Mouse (Mus musculus) spleen, postnatal 10 days (tissue): ENCODE measurements at regions not wholly inside any gene's neighbourhood (a gene's known extent, or its start where the extent isn't known, plus 50 kb on each side); places are given as distances from the start of the nearest gene placed in this dataset.

Experiments
- DNase-seq, 2 experiments: peaks; one replicate each; pipeline ENCODE4 v3.0.0; 2021 to 2022; ENCODE audit warnings: low spot score in 2 of 2

DNA sequence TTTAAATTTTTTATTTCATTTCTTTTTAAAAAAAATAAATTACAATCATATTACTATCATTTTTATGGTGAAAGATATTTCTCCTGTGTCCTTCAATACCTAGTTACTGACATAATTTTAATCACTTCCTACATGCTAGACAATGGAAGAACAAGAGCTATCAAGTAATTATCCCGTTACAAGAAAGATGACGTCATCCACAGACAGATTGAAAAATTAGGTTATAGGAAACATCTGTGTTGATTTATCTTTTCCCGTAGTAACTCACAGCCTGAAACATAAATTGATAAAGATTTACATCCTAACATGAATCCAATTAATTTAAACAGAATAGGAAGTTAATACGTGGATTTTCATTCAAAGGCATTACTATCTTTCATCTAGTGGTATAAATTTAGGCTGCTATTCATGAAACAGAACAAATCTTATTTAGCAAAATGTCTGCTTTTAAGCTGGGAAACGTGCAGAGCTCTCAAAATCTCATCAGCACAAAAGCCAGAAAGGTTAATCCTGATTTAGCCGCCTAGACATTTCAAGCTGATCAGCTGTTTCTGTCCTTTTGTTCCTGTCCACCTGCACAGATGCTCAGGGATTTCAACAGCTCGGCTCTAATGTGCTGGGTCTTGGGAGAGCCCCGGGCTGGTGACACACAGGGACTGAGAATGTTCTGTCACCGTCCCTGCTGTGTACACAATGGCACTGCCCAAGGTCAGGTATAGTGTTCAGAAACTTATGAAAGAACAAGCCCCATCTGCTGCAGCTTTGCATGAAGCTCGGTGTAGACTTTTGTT is 189.0 kb upstream of the Cd180 start:
- no peak for DNase-seq

DNA sequence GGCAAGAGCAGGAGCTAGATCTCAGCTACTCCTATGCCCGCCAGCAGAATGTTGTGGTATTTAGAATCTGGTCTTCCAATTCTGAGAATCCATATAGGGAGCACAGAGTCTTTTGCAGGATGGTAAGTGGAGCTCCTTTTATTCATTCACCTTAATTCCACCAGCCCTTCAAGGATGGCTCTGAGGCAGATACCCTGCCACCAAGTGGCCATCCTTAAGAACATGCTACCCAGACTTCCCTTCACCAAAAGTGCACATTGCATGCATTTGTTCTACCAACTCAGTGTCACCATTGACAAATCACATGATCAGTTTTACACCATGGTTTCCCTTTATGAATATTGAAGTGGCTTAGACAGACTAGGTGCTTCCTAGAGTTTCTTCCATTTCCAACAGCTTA is 186.1 kb upstream of the Cd180 start:
- no peak for DNase-seq

DNA sequence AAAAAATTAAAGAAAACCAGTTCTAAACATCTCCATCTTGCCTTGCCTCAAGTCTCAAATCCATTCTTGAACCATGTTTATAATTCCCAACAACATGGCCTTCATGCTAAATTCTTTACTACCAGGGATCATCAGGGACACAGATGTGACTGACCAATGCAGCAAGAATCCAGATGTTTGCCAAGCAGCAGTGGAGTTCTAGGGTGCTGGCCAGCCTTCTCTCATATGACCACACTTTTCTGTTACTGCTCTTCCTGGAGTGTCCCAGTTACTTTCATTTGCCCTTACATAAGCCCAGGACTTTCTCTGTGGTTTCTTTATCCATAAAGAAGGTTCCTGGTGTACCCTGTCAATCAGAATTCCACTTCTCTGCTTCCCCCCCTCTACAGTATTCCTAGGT is 185.4 kb upstream of the Cd180 start:
- DNase-seq = no peak

DNA sequence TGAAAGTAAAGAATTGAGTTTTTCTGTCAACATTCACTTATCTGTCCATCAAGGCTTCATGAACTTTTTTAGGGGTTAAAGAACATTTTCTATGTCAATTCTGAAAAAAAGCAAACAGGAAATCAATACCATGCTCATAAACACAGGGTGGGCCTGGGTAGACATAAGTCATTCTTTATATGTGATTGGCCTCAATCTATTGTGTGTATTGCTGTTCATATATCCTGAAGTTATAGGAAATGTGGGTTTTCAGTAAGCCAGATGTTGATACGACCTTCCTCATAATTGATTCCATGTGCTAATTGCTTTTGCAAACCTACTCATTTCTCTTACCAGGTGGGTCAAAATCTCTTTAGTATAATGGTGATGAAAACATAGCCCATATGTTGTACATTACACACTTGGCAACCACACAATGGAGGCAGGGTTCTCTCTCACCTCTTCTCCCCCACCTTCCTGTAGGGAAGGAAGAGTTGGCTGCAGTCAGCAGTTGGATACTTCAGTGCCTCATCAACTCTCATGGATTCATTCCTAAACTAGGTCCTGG is 182.6 kb upstream of the Cd180 start:
- no peak for DNase-seq

DNA sequence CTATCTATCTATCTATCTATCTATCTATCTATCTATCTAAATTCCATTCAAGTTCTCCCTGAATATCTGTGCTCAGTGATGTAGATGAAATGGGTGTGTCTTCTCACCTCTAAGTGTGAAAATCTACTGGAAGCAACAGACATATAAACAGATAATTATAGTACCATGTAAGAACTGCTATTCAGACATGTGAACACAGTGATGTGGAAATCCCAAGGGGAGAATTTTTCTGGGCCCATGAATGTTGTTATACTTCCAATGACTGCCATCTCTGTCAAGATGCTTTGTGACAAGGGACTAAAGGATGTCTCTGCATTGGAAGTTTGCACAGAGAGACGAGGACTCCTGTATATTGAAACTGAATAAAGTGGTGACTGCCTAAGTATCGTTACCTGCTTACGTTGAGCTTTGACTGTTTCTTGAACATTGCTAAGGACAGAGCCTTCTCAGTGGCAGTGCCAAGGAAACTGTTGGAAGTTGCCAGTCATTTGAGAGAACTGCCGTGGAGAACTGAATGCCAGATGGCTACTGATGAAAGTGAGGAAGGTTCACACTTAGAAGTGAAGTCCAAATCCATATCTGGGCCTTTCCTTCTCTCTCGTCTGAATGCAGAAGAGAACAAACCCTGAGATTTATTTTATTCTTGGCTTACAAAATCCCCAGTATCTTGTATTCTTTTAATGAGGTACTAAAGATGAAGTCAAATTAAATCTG is 175.0 kb upstream of the Cd180 start:
- no peak for DNase-seq

DNA sequence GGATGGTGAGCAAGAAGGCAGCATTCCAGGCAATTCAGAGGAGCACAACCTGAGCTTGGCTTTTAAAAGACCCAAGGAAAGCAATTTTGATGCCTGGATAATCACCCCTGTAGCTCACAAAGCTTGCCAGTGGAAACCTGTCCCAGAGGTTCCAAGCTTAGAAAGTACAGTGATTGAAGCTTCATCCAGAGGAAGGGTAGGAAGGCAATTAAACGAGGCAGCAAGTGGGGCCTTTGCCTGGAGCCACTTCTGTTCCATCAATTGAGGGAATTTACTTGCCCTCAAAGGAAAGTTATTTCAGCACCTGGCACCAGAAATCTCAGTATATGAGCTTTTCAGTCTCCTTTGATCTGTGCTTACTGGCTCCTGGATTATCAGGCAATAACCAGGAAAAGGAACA is 171.9 kb upstream of the Cd180 start:
- DNase-seq = no peak

DNA sequence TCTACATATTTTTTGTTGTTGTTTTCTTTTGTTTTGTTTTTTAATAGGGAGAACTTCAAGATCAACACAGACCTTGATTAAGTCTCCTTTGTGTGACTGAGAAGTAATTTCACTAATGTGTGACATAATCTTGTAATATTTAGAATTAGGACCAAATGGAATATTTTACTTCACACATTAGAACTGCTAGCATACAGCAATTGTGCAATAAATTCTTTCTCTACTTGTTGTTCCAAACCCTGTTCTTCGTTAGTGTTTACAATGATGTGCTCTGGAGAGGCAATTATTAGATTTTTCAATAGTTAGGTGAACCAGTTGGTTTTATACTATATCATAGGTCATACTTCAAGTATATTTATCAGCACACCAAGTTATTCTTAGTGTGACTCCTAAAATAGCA is 171.3 kb upstream of the Cd180 start:
- DNase-seq = no peak

DNA sequence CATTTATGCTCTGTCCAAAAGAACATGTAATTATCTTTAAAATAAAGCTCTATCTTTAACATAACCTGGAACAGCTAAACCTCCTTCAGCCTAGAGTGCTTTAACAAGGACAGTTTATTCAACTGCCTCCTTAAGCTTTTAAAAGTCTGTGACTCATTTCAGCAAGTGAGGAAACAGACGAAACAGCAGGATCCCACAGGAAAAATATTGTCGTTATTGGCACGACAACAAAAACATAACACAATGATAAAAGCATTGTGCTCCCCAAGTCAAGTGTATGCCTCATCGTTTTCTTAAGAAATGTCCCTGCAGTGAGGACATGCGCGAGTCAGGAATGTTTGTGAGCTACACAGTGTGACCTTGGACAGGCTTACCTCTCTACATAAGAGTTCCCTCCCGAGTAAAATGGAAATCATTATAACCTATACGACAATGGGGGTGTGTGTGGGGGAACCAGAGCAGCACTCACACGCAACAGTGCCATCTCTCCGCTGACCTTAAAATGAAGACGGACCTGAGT is 166.7 kb upstream of the Cd180 start:
- DNase-seq = no peak

DNA sequence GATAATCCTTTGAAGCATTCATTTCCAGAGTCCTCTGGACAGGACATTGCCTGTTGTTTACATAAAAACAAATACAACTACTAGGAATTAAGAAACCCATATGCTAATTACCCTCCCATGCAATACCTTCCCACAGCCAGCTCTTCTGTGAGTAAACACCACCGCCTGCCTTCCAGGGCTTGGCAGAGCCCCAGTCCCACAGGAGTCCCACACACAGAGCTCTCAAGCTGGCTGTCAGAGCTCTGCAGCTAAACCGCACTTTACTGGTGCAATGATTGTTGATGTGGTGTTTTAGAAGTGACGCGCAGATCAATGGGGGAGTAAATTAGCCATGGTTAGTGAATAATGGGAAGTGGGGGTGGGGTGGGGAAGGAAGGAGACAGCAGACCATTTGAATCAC is 159.6 kb upstream of the Cd180 start:
- DNase-seq = no peak

DNA sequence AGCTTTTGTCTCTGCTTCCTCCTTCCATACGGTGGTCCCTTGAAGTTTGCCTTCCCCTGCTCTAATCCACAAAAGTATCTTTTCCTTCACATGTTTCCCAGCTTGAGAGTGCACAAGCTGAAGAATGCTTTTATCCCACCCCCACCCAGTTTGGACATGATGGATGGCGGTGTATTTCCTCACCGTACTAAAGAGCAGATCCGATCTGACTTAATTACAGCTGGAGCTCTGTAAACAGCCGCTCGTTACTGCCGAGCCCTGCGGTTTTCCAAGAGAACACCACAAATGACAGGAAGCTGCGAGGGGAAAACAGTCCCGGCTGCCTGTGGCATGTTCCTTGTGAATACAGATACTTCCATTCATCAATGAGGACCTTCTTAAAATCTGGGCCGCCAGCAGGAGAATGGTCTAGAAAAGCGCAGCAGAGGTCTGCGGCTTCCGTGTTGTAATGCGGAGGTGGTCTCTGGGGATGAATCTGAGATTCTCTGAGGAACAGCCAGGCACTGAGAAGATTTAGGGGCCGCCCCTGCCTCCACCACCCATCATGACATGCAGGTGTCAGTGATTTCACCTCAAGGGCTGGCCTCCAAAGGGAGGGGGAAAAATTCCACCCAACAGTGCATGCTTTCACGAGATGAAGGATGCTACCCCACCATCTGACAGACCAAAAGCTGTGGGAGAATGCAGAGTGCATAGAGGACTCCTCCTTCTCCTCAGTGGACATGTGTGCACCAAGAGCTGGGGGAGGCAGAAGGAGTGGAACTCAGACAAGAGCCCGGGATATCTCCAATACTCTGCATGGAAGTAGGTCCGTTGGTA is 155.7 kb upstream of the Cd180 start:
- DNase-seq = peak in 1 of 2 experiments; percentile 27

DNA sequence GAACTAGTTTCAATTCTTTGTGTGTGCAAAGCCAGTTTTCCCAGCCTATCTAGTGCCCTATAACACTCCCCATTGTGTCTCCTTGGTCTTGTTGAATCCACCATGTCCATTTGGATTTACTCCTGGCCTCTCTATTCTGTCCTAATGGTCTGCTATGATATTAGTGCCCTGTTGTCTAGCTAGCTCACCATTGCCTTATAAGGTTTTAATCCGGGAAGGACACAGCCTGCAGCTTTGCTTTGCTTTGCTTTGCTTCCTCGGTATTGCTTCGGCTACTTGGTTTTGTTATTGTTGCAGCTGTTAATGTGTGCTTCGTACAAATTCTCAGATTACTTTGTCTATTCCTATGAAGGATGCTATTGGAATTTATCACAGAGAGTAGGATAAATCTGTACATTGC is 152.9 kb upstream of the Cd180 start:
- DNase-seq = no peak

DNA sequence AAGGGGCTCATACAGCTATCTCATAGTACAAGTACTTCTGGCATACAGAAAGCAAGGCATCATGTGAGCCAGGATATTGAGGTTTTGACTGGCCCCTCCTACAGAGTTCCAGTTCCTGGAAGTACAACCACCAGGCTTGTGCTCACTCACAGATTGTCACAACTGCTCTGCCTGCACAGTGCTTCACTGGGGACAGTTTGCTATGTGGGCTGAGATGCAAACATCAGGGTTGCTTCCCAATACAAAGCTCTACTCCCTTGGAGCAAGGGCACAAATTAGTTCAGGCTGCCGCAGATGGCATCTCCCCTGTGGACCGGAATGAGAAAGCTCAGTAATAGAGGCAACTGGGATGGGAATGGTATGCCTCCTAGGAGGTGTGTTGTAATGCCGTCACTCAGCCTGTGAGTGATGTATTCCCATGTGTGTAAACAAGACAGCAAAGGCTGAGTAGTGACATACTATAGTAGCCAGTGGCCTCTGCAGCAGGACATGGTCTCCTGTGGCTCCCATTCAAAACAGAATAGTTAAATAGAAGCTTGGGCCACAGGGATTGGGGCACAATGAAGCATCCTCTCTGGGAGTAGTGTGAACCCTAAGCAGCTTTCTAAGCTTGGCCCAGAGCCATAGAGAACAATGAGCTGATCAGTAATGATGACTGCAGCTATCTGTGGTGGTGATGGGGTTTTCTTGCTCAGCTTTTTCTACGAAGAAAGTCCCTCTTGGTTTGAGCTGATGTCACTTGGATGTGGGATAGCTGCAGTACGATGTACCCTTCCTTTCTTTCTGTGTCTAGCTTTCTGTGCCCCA is 148.8 kb upstream of the Cd180 start:
- no peak for DNase-seq

DNA sequence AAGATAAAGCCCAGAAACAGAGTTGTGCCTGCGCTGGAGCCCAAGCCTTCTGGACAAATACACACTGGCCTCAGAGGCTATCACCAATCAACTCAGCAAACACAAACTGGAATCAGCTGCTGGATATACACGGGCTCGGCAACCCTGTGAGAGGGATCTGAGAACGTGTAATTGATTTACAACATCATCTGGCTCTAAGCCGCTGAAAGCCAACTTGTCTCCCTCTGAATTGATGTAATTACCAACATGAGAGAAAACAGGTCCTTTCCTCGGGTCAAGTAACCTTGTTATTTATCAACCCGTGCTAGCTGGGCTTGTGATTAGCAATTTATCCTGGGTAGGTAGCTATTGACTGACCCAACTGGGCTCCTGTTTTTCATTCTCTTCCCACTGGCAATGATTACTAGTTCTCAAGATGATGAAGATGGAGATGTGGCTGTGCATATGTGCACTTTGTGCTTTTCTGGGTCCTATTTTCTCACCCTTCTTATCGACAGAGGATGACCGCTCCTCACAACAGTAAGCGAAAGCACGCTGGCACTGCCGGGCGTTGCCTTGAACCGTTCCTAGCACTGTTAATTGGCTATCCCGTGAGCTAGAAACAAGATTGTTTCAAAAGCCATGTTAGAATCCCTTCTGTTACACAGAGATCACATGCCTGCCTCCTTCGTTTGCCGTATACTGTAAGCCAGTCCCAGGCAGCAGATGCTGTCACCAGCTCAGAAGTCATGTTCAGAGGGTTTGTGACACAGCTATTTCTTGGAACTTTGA is 147.3 kb upstream of the Cd180 start:
- no peak for DNase-seq

DNA sequence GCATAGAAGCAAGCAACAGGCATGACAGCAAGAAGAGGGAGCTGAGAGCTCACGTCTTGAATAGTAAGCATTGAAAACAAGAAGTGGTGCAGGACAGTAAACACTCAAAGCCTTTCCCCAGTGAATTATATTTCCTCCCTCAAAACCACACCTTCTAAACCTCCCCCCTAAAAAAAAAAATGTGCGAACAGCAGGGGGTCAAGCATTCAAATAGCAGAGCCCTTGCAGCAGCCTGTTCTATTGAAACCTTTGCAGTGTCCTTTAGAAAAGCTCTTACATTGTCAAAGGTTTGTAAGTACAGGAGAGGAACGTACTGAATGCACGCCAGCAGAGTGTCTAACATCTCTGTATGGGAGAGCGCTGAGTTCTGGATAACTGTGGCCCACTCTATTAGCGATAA is 145.1 kb upstream of the Cd180 start:
- no peak for DNase-seq

DNA sequence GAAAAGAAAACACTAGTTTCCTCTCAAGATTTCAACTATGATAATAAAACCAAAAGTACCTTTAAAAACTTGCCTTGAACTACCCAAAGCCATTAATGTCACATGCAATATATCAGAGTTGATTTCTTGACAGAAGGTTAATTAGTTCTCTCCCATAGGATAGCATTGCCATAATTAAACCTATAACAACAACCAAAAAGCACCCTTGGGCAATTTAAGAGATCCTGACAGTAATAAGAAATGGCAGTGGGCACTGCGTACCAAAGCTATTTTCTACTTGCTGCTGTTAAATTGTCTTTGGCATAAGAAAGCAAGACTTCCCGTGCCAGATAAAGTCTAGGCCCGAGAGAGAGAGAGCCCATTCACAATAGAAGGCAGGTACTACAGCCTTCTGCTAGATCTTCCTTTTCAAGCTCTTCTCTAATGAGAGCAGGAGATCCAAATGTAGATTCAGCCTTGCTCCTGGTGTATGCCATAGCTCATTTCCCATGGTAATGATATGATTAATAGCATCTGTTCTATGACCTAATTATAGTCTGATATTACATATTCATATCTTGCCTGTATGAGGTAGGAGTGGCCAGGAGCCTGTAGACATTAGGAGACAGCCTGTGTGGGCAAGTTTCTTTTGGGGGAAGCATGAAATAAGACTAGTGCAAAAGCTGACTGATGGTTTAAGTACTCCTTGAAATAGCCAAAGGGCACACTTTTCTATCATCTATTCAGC is 126.3 kb upstream of the Cd180 start:
- DNase-seq = no peak

DNA sequence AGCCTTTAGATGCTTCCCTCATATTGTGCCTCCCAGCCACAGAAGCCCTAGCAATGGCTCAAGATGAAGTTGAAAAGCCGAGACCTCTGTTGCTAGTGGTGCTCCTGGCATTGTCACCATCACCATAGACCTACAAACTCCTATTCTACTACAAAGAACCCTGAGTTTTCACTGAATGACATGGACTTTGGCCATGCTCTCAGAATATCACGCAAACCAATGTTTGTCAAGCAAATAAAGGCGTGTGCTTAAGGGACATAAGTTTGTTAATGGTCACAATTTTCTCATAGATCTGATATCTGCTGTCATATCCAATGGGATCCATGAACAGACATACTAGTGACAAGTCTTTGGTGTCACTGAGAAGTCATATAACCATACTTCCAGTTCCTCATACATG is 123.8 kb upstream of the Cd180 start:
- no peak for DNase-seq

DNA sequence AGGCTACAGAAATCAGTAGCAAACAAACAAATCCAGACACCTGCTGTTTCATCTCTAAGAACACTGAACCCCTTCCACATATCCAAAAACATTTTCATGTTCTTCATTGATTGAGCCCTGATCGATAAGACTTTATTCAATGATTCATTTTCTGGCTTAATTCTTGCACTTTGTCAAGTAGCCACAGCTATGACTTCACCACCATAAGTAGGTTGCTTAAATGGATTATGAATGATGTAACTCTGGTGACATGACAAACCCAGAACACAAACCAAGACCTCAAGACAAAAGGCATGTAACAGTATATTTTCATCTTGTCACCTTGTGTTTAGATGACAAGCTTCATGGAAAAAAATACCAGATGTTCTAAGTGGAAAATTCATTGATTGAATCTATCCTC is 123.1 kb upstream of the Cd180 start:
- no peak for DNase-seq

DNA sequence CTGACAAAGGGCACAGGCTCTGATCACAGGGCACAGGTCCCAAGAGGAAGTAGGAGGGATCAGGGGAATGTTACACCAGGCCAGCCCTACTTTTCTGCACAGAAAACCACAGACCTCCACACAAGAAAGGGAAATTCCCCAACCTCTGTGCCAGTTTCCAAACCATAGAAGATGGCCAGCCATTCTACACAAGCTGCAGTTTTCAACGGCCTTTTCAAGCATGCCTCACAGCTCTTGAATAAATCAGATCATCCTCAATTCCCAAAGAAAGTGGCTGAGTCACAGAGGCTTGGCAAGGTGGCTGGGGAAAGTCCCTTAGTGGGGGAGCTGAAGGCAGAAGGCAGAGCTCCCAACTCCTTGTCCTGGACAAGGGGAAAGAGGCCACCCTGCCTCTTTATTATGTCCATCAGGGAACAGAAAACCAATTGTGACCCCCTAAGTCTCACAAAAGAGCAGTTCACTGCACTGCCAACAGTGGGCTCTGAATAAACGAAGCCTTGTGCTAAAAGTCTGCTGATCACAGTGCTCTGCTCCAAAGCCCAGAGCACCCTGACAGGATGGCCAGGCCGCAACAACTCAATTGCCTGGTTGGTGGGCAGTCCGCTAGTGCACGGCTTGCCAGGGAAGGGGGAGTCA is 120.0 kb upstream of the Cd180 start:
- no peak for DNase-seq
